Mouse (Mus musculus) pancreas, adult 10 weeks (tissue): ENCODE measurements around the gene Spen. TPM values are rescaled to one million over a fixed set of nuclear protein-coding genes. Genes with fewer than 3 reads are reported as not detected.

ENCODE experiments used
- polyA plus RNA-seq: library from polyadenylated mRNA; stranded (reverse); fragments of 350-450 nt; fragmentation: Illumina TruSeq; extraction: RNeasy Lipid Tissue Mini Kit (QIAGEN cat#74804); gene quantifications from one replicate; pipeline ENCODE4 v1.2.3, GENCODE M21; 2015; ENCODE audit warnings: low read depth, low replicate concordance; ENCODE audit not compliant: insufficient read depth

Gene Spen
- polyA plus RNA-seq, result 4.5 TPM

DNA sequence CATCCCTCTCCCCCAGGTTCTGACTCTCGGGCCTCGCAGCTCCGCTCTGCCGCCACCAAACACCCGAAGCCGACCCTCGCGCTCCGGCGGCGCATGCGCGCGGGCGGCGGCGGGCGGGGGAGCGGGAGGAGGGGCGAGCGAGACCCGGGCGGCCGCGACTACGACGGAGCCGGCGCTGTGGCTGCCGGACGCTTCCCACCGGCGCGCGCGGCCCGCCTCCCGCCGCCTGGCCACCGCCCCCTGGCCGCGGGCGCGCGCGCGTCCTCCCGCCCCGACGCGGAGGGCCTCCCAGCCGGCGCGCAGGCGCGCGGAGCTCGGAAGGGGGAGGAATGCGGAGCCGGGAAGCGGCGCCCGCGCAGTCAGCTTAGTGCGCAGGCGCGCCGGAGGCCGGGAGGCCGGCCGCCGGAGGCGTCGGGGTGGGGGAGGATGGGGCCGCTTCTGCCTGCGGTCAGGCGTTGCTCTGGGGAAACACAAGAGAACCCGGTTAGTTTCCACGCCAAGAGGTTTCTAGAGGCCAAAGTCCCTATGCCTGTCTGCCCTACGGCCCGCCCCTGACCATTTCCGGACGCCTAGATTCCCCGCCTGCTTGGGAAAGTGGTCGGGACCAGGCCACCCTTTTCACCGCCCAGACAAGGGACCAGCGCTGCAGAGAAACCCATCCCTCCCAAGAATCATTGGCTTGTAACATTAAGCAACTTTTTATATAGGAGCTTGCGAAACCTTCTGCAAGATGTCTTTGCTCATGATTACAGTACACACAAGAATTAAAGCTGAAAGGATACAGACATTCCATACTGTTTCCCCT, at the start of gene Spen:
Gene Spen (minus strand): TSS at position 190 of the 805 bp plus-strand sequence.

GRCm38 (mm10) chr4:141444451-141445327, 93.7 kb downstream of the Spen start, which contains the start of gene Zbtb17:
Zbtb17 (plus strand) TSS chr4:141444654.

DNA sequence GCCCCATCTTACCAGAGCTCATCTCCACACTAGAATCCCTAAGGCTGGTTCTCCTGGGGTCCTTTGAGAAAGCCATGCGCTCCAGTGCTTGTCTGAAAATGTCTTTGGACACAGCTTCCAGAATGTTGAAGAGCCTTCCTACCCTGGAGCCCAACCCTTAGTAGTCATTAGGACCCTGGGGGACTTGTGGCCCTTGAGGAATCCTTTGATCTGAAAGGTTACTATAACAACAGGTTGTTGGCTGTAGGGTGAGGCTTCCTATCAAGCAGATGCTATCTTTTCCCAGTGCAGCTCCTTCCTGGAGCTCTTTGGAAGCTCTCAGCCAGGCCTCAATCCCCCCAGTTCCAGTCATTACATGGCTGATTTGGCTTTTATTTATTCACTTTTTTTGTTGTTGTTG, 102.4 kb downstream of the Spen start, which contains the start of gene Srarp:
Gene Srarp (minus strand): TSS at position 132 of the 400 bp plus-strand sequence.

DNA sequence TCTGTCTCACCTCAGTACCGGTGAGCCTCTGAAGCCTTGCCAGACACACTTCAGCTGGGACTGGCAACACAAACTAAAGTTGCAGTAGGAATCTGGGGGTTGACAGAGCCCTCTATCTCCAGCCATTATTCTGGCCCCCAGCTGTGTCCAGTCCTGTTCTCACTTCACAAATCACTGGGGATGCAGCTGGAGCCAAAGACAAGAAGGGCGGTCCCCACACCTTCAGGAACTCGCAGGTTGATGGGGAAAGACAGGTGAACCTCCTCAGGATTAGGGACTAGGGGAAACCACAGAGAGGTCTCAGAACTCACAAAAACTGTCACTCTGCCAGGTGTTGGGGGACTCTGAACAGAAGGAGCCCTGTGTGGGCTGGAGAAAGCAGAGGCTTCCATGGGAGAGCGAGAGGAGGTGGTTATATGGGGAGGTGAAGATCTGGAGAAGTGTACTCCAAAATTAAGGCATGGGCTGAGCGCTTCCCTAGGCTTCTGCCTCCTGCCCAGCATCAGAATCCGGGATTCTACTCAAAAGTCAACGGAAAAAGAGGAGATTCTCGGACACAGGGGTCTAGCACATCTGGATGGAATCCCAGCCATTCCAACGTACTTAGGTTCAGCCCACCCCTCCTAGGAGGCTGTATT, 118.1 kb downstream of the Spen start, which contains the start of gene Hspb7:
Gene Hspb7 (plus strand): TSS at position 588 of the 638 bp plus-strand sequence.

Other genes starting within 250 kb of the Spen start
- gene Epha2, start 237.4 kb downstream of the Spen start, polyA plus RNA-seq, result 3.7 TPM
- gene Fam131c, start 170.4 kb downstream of the Spen start, polyA plus RNA-seq, result not detected
- gene Clcnka, start 139.9 kb downstream of the Spen start, polyA plus RNA-seq, result not detected
- not detected for gene Clcnkb, start 122.6 kb downstream of the Spen start, polyA plus RNA-seq
- 1.5 TPM for gene Hspb7, start 117.8 kb downstream of the Spen start, polyA plus RNA-seq
- gene Srarp, start 102.5 kb downstream of the Spen start, polyA plus RNA-seq, result not detected
- 6.1 TPM for gene Zbtb17, start 93.9 kb downstream of the Spen start, polyA plus RNA-seq
- 4.0 TPM for gene Fblim1, start 67.5 kb upstream of the Spen start, polyA plus RNA-seq
- 0.70 TPM for gene Tmem82, start 80.0 kb upstream of the Spen start, polyA plus RNA-seq
- gene Slc25a34, start 85.2 kb upstream of the Spen start, polyA plus RNA-seq, result not detected
- 5.6 TPM for gene Plekhm2, start 126.3 kb upstream of the Spen start, polyA plus RNA-seq
- not detected for gene Rsc1a1, start 147.0 kb upstream of the Spen start, polyA plus RNA-seq
- 4.9 TPM for gene Ddi2, start 184.8 kb upstream of the Spen start, polyA plus RNA-seq
- not detected for gene Agmat, start 208.1 kb upstream of the Spen start, polyA plus RNA-seq